Mouse (Mus musculus): ENCODE measurements at regions not wholly inside any gene's neighbourhood (a gene's known extent, or its start where the extent isn't known, plus 50 kb on each side); places are given as distances from the start of the nearest gene placed in this dataset.
A peak's percentile ranks its signal among the peaks of the same experiment; 100 is the strongest.

GRCm38 (mm10) chr1:72764522-72764921, 53.4 kb downstream of the Rpl37a start:
- DNase-seq (ENCODE audit: low read depth, low spot score) = peak; percentile 9

DNA sequence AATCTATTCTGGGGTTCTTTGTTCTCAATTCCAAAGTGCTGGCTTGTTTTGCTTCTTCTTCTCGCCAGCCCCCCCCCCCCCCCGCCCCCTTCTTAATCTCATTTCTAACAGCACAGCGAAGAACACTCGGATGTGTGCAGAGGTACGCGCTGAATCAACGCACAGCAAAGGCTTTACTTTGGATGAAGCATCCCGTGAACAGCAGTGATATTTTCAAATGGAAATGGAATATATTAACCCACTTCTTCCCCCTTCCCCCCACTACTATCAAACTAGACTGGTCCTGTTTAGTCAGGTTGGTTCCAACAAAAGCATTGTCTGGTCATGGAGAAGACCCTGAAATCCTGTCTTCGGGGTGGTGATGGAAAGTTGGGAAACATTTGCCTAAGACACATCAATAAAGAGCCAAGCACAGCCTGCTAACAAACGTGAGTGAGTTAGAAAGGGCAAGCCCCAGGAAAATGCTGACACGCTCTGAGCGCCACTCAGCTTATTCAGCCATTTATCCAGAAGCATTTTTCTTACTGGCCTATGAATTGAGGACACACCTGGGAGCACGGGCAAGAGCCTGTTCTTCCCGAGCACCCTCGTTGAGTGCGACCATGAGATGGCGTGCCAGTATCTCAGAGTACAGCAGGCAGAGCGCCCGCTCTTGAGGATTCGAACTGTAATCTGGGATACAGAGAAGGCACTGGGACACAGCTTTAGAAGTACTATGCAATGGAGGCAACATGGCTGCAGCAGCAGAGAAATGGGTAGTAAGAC, 54.1 kb downstream of the Rpl37a start:
- no peak for DNase-seq (ENCODE audit: low read depth, low spot score)

DNA sequence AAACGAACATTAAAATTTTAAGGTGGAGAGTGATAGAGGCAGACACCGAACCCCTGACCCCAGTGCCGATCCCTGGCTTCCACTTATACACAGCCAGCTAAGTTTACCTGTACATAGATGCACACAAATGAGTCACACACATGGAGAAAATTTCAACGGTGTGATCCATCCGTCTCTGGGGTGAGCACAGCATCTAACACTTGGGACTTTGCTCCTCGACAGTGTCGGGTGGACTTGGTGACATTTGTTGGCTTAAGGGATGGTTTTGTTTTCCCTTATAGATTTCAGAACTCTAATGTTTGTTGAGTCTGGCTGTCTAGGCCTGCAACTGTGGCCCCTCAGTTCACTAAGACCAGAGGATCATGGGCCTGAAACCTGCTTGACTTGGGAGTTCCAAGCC, 54.9 kb upstream of the Igfbp2 start:
- no peak for DNase-seq (ENCODE audit: low read depth, low spot score)

GRCm38 (mm10) chr1:72772708-72773107, 51.6 kb upstream of the Igfbp2 start:
- DNase-seq (ENCODE audit: low read depth, low spot score) = no peak

GRCm38 (mm10) chr1:72773234-72773633, 51.1 kb upstream of the Igfbp2 start:
- DNase-seq (ENCODE audit: low read depth, low spot score) = no peak

All from WW6 (cell line).